Comparison of ENCODE assay signal across 10 mouse cellular contexts in genomic region chr3:57472407-57472806, GRCm38 (mm10). TPM values are rescaled to one million over a fixed set of nuclear protein-coding genes. Genes with fewer than 3 reads are reported as not detected.
DNase-seq lines count a peak whose midpoint lies in the region; ATAC-seq and TF ChIP-seq lines count a peak whose summit lies in the region.
"Had no signal": no experiment of that assay in that cellular context is flagged by ENCODE, and none has a peak within 500 bp of the region (broad histone marks: within the 10 kb centered on the region; RNA-seq: fewer than 3 reads in every experiment).

No protein-coding gene starts in this region.

- no peak overlapping the region for H3K9ac ChIP-seq in intestine, embryonic 16.5 days (ENCODE audit: low read depth, low read length)
- no peak overlapping the region for H3K9ac ChIP-seq in intestine, postnatal 0 days (ENCODE audit: low read depth, low read length)
- no peak overlapping the region for H3K9ac ChIP-seq in midbrain, embryonic 14.5 days (replicated peaks; ENCODE audit: low read length)

- no peak for TF ChIP-seq CTCF in intestine, postnatal 0 days (IDR thresholded peaks at IDR 0.05; ENCODE audit: low read depth)
- TF ChIP-seq CTCF in kidney, adult 2 months (conservative IDR thresholded peaks at IDR 0.05; ENCODE audit: insufficient read depth, insufficient read length, low read depth, low read length) = no peak

- H3K4me3 ChIP-seq in intestine, embryonic 16.5 days (ENCODE audit: low read length) = no peak overlapping the region
- H3K4me3 ChIP-seq in intestine, postnatal 0 days (ENCODE audit: low read depth, low read length) = no peak overlapping the region
- H3K4me3 ChIP-seq in kidney, adult 2 months (ENCODE audit: insufficient read depth, low read depth, low read length) = no peak overlapping the region
- H3K4me3 ChIP-seq in midbrain, embryonic 14.5 days (replicated peaks; ENCODE audit: low read depth, low read length) = no peak overlapping the region
- H3K4me3 ChIP-seq: megakaryocyte, embryonic 14.5 days had no signal

- H3K4me1 ChIP-seq in intestine, embryonic 16.5 days (ENCODE audit: control insufficient read depth, insufficient read depth, low read length) = peaks cover 18% of the 10 kb centered on the region
- H3K4me1 ChIP-seq in intestine, postnatal 0 days (replicated peaks; ENCODE audit: control insufficient read depth, insufficient read depth, low read length) = no peaks in the 10 kb centered on the region
- H3K4me1 ChIP-seq in kidney, adult 2 months (ENCODE audit: control insufficient read depth, insufficient read depth, low read length) = peaks cover 27% of the 10 kb centered on the region
- H3K4me1 ChIP-seq in midbrain, embryonic 14.5 days (ENCODE audit: control insufficient read depth, insufficient read depth, low read length) = peaks cover 18% of the 10 kb centered on the region

- no peaks in the 10 kb centered on the region for H3K36me3 ChIP-seq in intestine, embryonic 16.5 days (ENCODE audit: control insufficient read depth, insufficient read depth, low read length)
- H3K36me3 ChIP-seq in intestine, postnatal 0 days (ENCODE audit: control insufficient read depth, insufficient read depth) = no peaks in the 10 kb centered on the region
- no peaks in the 10 kb centered on the region for H3K36me3 ChIP-seq in kidney, adult 2 months (ENCODE audit: control insufficient read depth, insufficient read depth, low read length)
- H3K36me3 ChIP-seq in midbrain, embryonic 14.5 days (ENCODE audit: control insufficient read depth, insufficient read depth, low read length) = no peaks in the 10 kb centered on the region

- H3K9me3 ChIP-seq in intestine, embryonic 16.5 days (ENCODE audit: control insufficient read depth, low read length) = no peaks in the 10 kb centered on the region
- H3K9me3 ChIP-seq in intestine, postnatal 0 days (ENCODE audit: control insufficient read depth) = no peaks in the 10 kb centered on the region
- H3K9me3 ChIP-seq in midbrain, embryonic 14.5 days (ENCODE audit: control insufficient read depth, low read length) = no peaks in the 10 kb centered on the region

- no peaks in the 10 kb centered on the region for H3K27me3 ChIP-seq in intestine, embryonic 16.5 days (replicated peaks; ENCODE audit: control insufficient read depth, insufficient read depth, low read length)
- no peaks in the 10 kb centered on the region for H3K27me3 ChIP-seq in intestine, postnatal 0 days (replicated peaks; ENCODE audit: control insufficient read depth, insufficient read depth, low read length)
- no peaks in the 10 kb centered on the region for H3K27me3 ChIP-seq in kidney, adult 2 months (replicated peaks; ENCODE audit: control insufficient read depth, insufficient read depth, low read length)
- no peaks in the 10 kb centered on the region for H3K27me3 ChIP-seq in midbrain, embryonic 14.5 days (ENCODE audit: control insufficient read depth, insufficient read depth, low read length)
- H3K27me3 ChIP-seq: megakaryocyte, embryonic 14.5 days had no signal

- 0 out of 2 replicates have a peak overlapping the region, but pooled peaks have one; percentile 3 for H3K27ac ChIP-seq in intestine, embryonic 16.5 days (ENCODE audit: low read length)
- no peak overlapping the region for H3K27ac ChIP-seq in intestine, postnatal 0 days (ENCODE audit: low read depth, low read length)
- no peak overlapping the region for H3K27ac ChIP-seq in kidney, adult 2 months (ENCODE audit: insufficient read depth, low read depth, low read length)
- no peak overlapping the region for H3K27ac ChIP-seq in midbrain, embryonic 14.5 days (replicated peaks; ENCODE audit: low read depth, low read length)

- no peak for ATAC-seq in intestine, embryonic 16.5 days
- no peak for ATAC-seq in intestine, postnatal 0 days
- 0 out of 2 replicates have a peak, but pooled peaks have one; percentile 49 for ATAC-seq in midbrain, embryonic 14.5 days (ENCODE audit: low FRiP score, low TSS enrichment)

- 55% methylated on average over 4 of the region's 4 CpGs for WGBS in intestine, embryonic 16.5 days
- WGBS in intestine, postnatal 0 days = 67% methylated on average over 4 of the region's 4 CpGs
- WGBS in kidney, adult 2 months = 50% methylated on average over 4 of the region's 4 CpGs
- whole genome bisulfite sequencing in midbrain, embryonic 14.5 days = 32% methylated on average over 4 of the region's 4 CpGs

- DNase-seq in embryo, embryonic 9.5 days (ENCODE audit: extremely low spot score) = peak; percentile 74
- DNase-seq in kidney, adult 2 months = peak; percentile 60
- peak; percentile 68 for DNase-seq in midbrain, embryonic 14.5 days
- no peak for DNase-seq in right cerebral cortex, postnatal 4 days
- no peak for DNase-seq in c-Kit-positive CD71-positive TER-119-positive erythroid progenitor cells, embryonic 14.5 days (ENCODE audit: low spot score)
- DNase-seq in spleen, adult 18-20 months = no peak
- DNase-seq: cerebellum, adult 11-12 months had no signal

- H3K4me2 ChIP-seq in intestine, embryonic 16.5 days (ENCODE audit: low read depth, low read length) = no peak overlapping the region
- no peak overlapping the region for H3K4me2 ChIP-seq in intestine, postnatal 0 days (replicated peaks; ENCODE audit: low read depth)
- no peak overlapping the region; the same call in 1 of the 2 replicates for H3K4me2 ChIP-seq in midbrain, embryonic 14.5 days (ENCODE audit: low read length)

- TF ChIP-seq POLR2A in kidney, adult 2 months (IDR thresholded peaks at IDR 0.05; ENCODE audit: low read depth, low read length) = no peak

RNA-seq across cellular contexts. Expression of gene Tm4sf4, which starts 47.3 kb away (rescaled TPM):
- polyA plus RNA-seq in intestine, embryonic 16.5 days (2015; fragmentation: Nextera tagmentation; extraction: Ambion mirVana) = 43.9 and 44.7 TPM in 2 replicates
- polyA plus RNA-seq in intestine, postnatal 0 days (2015; fragmentation: Nextera tagmentation; extraction: Ambion mirVana) = 95.5 and 110 TPM in 2 replicates
- 0.30 and 0.70 TPM in 2 replicates for polyA plus RNA-seq in kidney, adult 2 months (2012; rRNA removed)
- polyA plus RNA-seq in midbrain, embryonic 14.5 days (2014; fragmentation: Nextera tagmentation; extraction: Ambion mirVana) = 0.19 and 0.55 TPM in 2 replicates

Comparison
In these comparisons a context has a peak if more than half of its experiments do, and no peak if none do; other contexts are left out.
1. DNase-seq: peak in embryo, embryonic 9.5 days (single experiment), kidney, adult 2 months (single experiment) and midbrain, embryonic 14.5 days (single experiment); none in right cerebral cortex, postnatal 4 days (single experiment), c-Kit-positive CD71-positive TER-119-positive erythroid progenitor cells, embryonic 14.5 days (single experiment) and spleen, adult 18-20 months (0 of 2).
2. RNA of gene Tm4sf4, which starts 47.3 kb away (polyA plus RNA-seq): 95.5 to 110 TPM in intestine, postnatal 0 days and 43.9 to 44.7 TPM in intestine, embryonic 16.5 days; 0.30 to 0.70 TPM in kidney, adult 2 months and 0.19 to 0.55 TPM in midbrain, embryonic 14.5 days; every median in the first group is over 10 times any median in the second.